Mouse (Mus musculus) c-Kit-positive CD71-positive TER-119-positive erythroid progenitor cells, embryonic 14.5 days (primary cell): Measurements from ENCODE around the gene Gm21170.
"Not testable (repeated sequence)": the region's sequence is repeated elsewhere in the genome, so short reads cannot be mapped to it uniquely, and the experiment has no call there.

Experiments used
- DNase-seq: peaks from one replicate; pipeline ENCODE4 v3.0.0-alpha.2; 2013; ENCODE audit warnings: low spot score

Gene Gm21170

GRCm38 (mm10) chrY:47690998-47691397 lies at the start of gene Gm21170:
Gene Gm21170 (minus strand): TSS chrY:47691098.
- DNase-seq: not testable (repeated sequence)
